Mouse (Mus musculus) gastrocnemius, postnatal 10 days (tissue): Measurements from ENCODE around the gene Adamts15. TPM values are rescaled to one million over a fixed set of nuclear protein-coding genes. Genes with fewer than 3 reads are reported as not detected.

Experiments
- DNase-seq: peaks from one replicate; pipeline ENCODE4 v3.0.0; 2021; ENCODE audit warnings: mixed read lengths
- total RNA-seq, 2 experiments: library from RNA; stranded (reverse); gene quantifications; 2 replicates each; pipeline ENCODE4 v1.2.3; 2021

Adamts15 gene
- total RNA-seq, 2 experiments from 2014 or later, result 6.1 to 6.8 TPM

GRCm38 (mm10) chr9:30921261-30922103 is 770 bp downstream of the Adamts15 start:
- no peak for DNase-seq

DNA sequence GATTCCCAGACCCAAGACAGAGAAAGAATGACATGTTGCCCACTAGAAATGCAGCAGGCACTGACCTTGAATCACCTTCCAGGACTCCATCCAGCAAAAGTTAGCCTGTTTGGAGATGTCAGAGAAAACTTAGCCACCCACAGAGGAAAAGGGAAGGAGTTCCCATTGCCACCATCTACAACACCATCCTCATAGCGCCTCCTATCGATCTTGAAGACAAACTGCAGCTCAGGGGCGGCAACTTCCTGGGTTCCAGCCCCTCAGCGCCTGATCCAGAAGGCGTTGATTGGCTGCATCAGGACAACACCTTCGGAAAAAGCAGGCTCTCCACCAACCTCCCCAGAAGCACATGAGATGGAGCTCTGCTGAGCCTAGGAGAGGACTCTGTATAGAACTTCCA is 1.5 kb downstream of the Adamts15 start:
- DNase-seq, result peak; percentile 44

DNA sequence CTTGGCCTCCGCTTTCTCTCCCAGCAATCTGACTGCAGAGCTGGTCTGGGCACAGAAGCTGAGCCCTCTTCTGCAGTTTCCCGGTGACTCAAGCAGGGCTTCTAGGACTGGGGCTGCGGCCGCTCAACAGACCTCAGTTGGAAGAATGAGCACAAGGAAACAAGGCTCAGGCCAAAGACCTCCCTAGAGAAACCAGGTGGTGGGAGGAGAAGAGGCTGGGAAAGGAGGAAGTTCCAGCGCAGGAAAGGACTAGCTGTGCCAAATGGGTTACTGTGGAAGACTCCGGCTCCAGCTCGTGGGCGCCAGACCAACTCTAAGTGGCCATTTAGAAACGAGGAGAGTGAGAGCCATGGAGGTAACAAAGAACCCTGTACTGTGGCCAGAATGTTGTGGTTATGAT is 2.6 kb downstream of the Adamts15 start:
- peak; percentile 45 for DNase-seq

DNA sequence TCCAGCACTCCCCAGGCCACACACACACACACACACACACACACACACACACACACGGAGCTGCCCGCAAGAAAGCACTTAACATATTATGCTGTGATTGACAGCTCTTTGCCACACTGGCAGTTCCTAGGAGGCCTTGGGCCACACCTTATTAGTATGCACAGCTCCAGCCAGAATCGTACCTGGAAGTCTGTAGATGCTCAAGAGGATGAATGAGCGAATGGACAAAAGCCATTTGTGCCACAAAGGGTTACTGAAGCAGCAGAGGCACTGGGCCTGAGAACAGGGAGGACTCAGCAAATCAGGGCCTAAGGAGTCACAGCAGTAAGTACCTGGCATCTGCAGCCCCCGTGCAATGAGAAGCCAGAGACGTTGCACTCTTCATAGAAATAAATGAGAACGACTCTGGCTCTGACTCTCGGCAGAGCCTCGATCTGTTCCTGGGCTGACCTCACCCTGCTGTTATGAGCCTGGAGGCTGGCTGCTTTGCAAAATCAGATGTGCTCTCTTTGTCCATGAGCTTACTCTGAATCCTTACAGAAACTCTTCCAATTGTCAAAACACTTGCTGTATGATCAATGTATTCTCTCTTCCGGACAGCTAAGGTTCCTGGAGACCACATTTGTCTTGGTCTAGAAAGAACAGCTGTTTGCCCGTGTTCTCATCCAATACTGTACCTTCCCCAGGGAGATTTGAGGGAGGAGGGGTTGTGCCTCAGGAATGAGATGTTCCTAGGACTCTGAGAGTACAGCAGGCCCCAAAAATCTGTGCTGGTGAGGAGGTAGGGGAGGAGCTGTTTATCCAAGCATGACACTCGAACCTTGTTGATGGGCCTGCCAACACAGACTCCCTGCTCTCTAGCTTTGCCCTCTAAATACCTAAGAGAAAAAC is 3.5 kb downstream of the Adamts15 start:
- DNase-seq, result peak; percentile 26

DNA sequence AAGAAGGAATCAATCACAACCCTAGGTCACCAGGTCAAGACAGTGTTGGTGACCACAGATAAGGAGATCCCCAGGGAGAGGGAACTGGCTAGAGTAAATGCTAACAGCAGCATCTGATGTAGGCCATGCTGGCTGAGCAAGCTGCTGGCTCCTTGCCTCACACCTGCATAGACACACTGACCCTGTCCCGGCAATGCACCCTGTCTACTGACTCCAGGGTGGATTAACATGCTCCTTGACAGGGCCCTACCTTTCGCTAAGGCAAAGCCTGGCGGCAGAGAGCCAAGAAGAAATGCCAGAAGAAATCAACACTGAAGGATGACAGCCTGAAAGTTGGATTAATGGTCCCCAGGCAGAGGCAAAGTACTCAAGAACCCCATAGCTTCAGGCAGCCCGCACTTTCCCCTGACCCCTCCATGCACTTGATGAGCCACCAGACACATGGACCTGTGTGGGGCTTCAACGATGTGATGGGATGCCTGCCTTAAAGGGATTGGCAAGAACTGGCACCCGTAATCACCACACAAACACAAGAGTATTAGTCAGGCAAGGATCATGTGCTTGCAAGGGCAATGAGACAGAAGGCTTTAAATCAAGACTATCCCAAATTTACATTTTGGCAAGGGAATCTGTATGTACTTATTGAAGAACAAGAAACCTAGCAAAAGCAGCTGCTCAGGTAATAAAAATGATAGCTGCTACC is 5.8 kb downstream of the Adamts15 start:
- no peak for DNase-seq

GRCm38 (mm10) chr9:30914241-30914640 is 8.0 kb downstream of the Adamts15 start:
- DNase-seq, result no peak

DNA sequence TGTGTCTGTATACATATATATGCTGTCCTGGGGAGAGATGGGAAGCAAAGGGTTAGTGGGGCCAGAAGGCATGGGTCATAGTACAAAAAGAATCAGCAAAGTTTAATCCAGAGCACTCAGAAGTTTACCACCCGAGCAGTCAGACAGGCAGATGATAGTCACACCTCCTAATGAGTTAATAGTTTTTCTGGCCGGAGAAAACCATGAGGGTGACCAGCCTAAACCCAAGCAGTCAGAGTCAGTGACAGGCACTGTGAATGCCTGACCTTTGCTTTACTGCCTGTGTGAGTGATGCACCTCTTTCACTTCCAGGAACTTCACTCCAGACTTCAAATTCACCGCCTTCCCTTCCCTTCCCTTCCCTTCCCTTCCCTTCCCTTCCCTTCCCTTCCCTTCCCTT is 8.8 kb downstream of the Adamts15 start:
- DNase-seq, result no peak

- no peak for DNase-seq
Observed at GRCm38 (mm10) chr9:30912161-30912560, 10.1 kb downstream of the Adamts15 start.

GRCm38 (mm10) chr9:30910491-30910890 is 11.8 kb downstream of the Adamts15 start:
- DNase-seq, result no peak

DNA sequence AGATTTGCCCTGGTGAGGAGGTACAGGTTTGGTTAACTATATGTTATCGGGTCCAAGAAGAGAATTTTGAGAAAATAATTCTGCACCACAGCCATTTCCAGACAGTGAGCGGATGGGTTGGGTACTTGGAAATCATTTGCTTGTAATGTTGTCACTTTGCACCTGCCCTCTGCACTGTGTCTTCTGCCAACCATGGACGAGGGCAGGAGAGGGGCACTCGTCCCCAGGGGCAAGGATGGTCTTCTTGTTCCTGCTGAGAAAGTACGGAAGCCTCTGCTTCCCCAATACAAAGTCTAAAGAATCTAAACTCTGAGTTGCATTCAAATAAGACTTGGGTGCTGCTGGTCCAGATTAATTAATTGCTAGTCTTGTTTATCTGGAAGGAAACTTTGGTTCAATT is 13.3 kb downstream of the Adamts15 start:
- DNase-seq, result no peak

DNA sequence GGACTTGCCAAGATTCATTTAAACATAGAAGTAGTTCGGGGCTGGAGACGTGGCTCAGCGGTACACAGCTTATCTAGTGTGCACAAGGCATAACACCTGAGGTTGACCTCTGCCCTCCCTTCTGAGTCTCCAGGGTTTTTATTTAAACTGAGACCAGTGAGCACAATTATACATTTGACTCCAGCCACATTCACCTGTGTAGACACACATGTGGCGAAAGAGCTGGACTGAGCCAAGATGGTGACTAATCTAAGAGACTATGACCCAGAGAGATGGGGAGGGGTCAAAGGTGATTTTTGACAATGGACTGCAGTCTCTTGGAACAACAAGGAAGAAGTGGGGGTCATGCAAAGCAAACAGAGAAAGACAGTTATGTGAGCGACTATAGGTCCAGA is 14.0 kb downstream of the Adamts15 start:
- DNase-seq, result no peak

DNA sequence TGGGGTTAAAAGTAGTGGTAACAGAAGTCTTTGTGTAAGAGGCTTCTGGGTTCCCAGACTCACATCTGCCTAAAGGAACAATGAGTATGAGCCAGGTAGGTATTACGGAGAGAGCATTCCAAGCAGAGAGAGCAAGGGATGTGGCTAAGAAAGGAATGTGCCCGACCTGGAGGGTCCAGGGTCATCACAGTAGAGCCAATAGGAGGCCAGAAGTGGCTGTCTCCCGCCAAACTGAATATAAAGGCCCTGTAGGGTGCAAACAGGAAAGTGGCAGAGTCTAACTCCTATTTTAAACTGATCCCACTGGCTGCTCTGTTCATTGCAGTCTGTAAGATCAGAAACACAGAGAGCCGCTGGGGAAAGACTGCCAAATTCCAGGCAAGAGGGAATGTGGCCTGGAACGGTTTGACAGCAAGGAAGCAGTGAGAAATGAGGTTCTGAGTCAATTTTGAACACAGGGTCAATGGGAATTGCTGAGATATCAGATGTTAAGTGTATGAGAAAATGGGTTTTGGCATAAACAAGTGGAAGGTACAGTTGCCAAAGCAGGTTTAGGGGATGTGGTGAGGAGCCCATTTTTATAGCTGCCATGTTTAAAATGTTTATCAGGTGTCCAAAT is 14.5 kb downstream of the Adamts15 start:
- no peak for DNase-seq

GRCm38 (mm10) chr9:30906426-30906825 is 15.8 kb downstream of the Adamts15 start:
- no peak for DNase-seq

- no peak for DNase-seq
Observed at GRCm38 (mm10) chr9:30905861-30906260, 16.4 kb downstream of the Adamts15 start.

DNA sequence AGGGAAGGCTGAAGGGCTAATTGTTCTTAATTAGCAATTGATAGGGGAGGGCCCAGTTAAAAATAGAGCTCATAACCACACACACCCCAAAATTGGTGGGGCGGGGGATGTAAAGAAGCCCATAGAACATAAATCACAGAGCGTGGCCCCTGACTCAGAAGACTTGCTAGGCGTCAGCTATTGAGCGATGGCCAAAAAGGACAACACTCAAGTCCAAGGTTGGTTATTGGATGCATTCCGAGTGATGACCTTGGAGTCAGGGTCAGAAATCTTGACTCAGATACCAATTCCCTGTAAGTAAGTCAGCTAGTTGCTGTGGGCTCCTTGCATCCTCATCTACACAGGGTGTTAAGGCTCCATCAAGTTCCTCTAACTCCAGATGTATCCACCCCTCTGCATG is 19.0 kb downstream of the Adamts15 start:
- no peak for DNase-seq

DNA sequence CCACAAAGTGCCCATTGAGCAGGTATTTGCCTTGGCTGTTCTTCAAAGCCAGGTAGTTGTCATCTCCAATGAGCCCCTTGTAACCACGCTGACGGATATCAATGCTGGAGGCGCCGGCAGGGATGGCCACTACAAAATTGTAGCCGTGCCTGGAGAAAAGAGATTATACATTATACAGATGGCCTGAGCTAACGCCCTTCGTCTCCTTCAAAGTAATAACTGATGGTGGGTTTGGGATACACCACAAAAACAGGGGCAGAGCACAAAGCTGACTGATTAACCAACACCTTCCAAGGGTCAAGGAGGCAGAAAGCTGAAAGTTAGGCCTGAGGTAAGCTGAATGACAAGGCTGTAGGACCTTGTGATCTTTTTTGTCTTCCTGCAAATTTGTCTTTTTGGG is 19.6 kb downstream of the Adamts15 start:
- no peak for DNase-seq

- no peak for DNase-seq
Observed at GRCm38 (mm10) chr9:30902152-30902551, 20.1 kb downstream of the Adamts15 start.

- DNase-seq, result no peak
Observed at GRCm38 (mm10) chr9:30897169-30897568, 25.1 kb downstream of the Adamts15 start.

DNA sequence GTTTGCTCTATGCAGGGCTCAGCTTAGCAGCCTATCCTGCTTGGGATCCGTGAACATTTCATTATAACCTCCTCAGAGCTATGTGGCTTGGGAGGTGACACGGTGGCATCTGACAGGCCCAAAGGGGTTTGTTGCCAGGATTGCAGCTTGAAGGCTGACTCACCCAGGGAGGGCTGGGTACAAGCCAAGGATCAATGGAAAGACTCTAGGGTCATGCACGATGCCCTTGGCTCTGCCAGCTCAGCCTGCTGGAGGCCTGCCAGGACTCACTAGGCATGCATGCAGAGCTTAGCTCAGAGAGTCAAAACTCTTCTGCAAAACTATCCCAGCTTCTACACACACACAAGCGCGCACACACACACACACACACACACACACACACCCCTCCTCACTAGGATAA is 25.5 kb downstream of the Adamts15 start:
- peak; percentile 80 for DNase-seq

GRCm38 (mm10) chr9:30895618-30896017 is 26.6 kb downstream of the Adamts15 start:
- no peak for DNase-seq

- DNase-seq, result no peak
Observed at GRCm38 (mm10) chr9:30886276-30886675, 36.0 kb downstream of the Adamts15 start.

- DNase-seq, result no peak
Observed at GRCm38 (mm10) chr9:30880553-30880952, 41.7 kb downstream of the Adamts15 start.
